Mouse (Mus musculus) lung, adult 2 months (tissue): ENCODE measurements around the gene 4930519G04Rik.

Experiments used
- CTCF ChIP-seq: fragments of 200-500 bp; IDR thresholded peaks from 2 replicates; pipeline ENCODE4 v1.5.1; 2011; ENCODE audit warnings: mild to moderate bottlenecking, low read length, control low read depth; ENCODE audit not compliant: insufficient read depth
- POLR2A ChIP-seq: fragments of 200-500 bp; IDR thresholded peaks from 2 replicates; pipeline ENCODE4 v1.6.1; 2011; ENCODE audit warnings: low read depth, mild to moderate bottlenecking, control low read depth, low read length, borderline replicate concordance; ENCODE audit errors: extremely low read depth

DNA sequence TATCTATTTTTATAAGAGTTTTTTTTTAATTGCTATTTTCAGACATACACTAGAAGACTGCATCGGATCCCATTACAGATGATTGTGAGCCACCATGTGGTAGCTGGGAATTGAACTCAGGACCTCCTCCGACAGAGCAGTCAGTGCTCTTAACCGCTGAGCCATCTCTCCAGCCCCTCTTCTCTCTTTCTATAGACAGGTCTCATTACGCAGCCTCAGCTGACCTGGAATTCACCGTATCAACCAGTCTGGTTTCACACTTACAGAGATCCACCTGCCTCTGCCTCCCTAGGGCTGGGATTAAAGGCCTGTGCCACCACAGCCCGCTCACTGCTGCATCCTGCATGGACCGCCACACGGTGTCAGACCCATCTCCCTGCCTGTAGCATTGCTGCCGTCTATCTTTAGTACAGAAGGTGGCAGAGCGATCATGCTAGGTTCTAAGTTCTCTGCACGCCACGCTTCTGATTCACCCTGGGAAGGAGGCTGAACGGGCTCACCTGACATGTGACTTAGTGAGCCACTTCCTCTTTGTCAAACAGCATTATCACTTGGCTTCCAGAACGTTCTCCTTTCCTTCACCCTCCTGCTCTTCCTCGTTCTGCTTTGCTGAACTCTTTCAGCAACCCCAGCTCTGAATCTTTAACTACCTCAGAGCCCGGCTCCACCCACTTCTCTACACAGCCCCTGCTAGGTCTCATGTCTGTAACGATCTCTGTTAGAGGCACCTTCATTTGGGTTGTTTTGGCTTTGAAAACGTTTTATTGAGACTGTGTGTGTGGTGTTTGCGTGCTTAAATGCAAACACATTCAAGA, 68.3 kb downstream of the 4930519G04Rik start:
- TF ChIP-seq CTCF (no peak), POLR2A (no peak)
